Mouse (Mus musculus) embryonic fibroblast, embryonic 13.5 days (primary cell): ENCODE data around the gene Emsy.

Source experiments
- CTCF ChIP-seq: IDR thresholded peaks from 2 replicates; pipeline ENCODE4 v1.5.1; 2011; ENCODE audit warnings: mild to moderate bottlenecking, control low read depth, low read length, moderate library complexity, borderline replicate concordance; ENCODE audit not compliant: insufficient read depth
- POLR2A ChIP-seq: IDR thresholded peaks from 2 replicates; pipeline ENCODE4 v1.6.1; 2011; ENCODE audit warnings: low read depth, mild to moderate bottlenecking, control low read depth, low read length, moderate library complexity

DNA sequence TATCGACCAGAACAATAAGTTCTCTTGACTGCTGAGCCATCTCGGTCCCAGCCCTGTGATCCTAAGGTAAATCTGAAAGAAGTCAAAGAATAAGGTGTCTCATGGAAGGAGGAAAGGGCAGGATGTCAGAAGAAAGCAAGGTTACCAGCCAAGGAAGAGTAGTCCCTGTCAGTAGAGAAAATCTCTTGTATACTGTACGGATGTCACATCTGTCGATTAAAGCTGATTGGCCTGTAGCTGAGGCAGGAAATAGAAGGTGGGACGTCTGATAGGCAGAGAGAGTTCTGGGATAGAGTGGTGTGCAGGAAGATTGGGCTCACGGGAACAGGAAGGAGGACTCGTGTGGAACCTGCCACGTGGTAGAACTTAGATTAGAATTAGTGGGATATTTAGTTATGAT, 94.4 kb downstream of the Emsy start:
- no peak for TF ChIP-seq POLR2A
- TF ChIP-seq CTCF, result no peak
